Mouse (Mus musculus): ENCODE measurements around the gene Gm3739. TPM values are rescaled to one million over a fixed set of nuclear protein-coding genes. Genes with fewer than 3 reads are reported as not detected.

Gene Gm3739
- total RNA-seq (2023): 1.2 TPM

DNA sequence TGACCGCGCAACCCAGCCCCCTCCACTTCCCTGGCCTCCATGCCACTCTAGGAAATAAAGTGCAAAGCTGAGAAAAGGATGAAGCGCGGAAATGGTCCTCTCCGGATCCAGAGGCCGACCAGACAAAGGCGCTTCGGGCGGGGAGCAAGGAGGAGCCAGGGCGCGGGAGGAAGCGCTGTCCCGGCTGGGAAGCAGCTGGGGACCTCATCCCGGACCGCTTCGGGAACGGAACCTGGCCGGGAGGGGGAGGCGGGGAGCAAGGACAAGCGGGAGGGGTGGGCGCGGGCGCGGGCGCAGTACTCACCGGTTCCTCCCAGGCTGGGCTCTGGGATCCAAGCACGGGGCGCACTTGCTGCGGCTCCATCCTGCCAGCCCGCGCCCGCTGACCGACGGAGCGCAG, at the start of gene Gm3739:
TSS of gene Gm3739 (minus strand) at position 389 of the 400 bp plus-strand sequence.

GRCm38 (mm10) chr14:7332295-7332694, 17.4 kb upstream of the Gm3739 start, which contains the start of gene Gm5797:
Gene Gm5797, minus strand, starts transcription at chr14:7332395.

DNA sequence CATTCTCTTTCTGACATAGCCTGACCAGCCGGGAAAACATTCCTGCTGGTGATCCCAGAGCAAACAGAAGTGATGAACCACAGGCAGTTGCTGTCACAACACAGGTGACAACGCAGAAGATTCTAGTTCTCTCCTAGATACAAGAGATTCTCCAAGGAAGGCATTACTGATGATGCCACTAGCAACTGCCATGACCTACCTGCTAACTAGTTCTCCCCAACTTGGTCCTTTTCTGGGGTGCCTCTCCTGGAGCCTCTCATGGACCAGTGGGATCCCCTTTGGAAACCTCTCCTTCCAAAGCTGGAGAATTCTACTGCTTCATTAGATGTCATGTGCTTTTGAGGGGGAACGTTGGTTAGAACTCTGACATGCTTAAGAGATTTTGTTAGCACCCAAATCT, 50.2 kb downstream of the Gm3739 start, which contains the start of gene Gm3727:
TSS of gene Gm3727 (minus strand) at position 101 of the 400 bp plus-strand sequence.

Other genes with a start within 250 kb of the Gm3739 start
- not detected for gene Gm3696, start 214.4 kb downstream of the Gm3739 start, total RNA-seq (2023)
- not detected for gene Gm6676, start 189.6 kb downstream of the Gm3739 start, total RNA-seq (2023)
- gene Gm3512, start 140.5 kb downstream of the Gm3739 start, total RNA-seq (2023): not detected
- gene Gm16434, start 120.5 kb downstream of the Gm3739 start, total RNA-seq (2023): not detected
- not detected for gene Gm3727, start 50.3 kb downstream of the Gm3739 start, total RNA-seq (2023)
- gene Gm5797, start 17.3 kb upstream of the Gm3739 start, total RNA-seq (2023): not detected
- gene Gm8374, start 50.1 kb upstream of the Gm3739 start, total RNA-seq (2023): not detected
- gene Gm3755, start 135.9 kb upstream of the Gm3739 start, total RNA-seq (2023): not detected
- gene Gm3752, start 168.7 kb upstream of the Gm3739 start, total RNA-seq (2023): not detected

Measured in CD4-positive naive resting alpha-beta T cell, adult 57 days (primary cell).